Mouse (Mus musculus): ENCODE measurements around the gene Asnsd1. TPM values are rescaled to one million over a fixed set of nuclear protein-coding genes. Genes with fewer than 3 reads are reported as not detected.
"Not testable (repeated sequence)": the region's sequence is repeated elsewhere in the genome, so short reads cannot be mapped to it uniquely, and the experiment has no call there.

Gene Asnsd1
- 64.1 and 66.0 TPM in 2 replicates for polyA plus RNA-seq (2015; fragmentation: Nextera tagmentation; extraction: Ambion mirVana)

DNA sequence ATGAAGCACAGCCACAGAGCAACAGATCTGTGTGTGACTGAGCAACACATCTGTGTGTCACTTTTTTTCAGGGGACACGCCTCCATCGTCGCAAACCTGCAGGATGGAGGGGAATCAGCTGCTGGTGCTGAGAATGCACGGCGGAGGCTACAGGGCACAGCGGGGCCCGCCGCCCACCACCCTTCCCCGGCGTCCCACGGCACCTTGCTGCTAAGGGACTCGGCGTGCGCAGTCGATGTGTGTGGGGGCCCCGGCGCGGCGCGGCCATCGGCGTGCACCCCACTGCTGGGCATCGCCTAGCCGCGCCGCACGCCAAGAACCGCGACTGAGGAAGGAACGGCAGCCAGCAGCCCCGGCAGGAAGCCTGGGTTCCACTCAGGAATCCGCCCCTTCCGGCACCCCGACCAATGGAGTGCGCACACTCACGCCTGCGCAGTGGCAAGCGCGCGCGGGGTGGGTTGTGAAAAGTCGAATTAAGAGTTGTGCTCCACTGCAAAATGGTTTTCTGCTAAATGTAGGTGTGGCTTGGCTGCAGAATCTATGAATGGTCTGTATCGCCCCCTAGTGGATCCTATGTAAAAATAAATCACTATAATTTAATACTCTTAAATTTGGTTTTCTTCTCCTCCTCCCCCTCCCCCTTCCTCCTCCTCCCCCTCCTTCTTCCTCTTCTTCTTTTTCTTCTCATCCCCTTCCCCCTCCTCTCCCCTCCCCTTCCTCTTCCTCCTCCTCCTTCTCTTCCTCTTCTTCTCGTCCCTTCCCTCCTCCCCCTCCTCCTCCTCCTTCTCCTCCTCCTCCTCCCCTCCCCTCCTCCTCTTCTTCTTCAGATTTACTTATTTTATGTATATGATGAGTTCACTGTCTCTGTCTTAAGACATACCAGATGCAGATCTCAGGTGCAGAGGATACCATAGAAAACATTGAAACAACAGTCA lies at the start of gene Asnsd1, which contains the start of the genes Asdurf and Gm28551:
Asnsd1 (minus strand) TSS at position 426 of the 935 bp plus-strand sequence.
Asdurf (minus strand) TSS at position 293 of the 935 bp plus-strand sequence.
Gm28551 (minus strand) TSS at position 341 of the 935 bp plus-strand sequence.
- Histone ChIP-seq H3K27me3 (ENCODE audit: insufficient read depth, low read length) (no peaks in the 10 kb centered on the region), H3K27ac (ENCODE audit: low read length) (peak within 1 kb of the TSS; percentile 83), H3K9me3 (ENCODE audit: low read length) (no peaks in the 10 kb centered on the region), H3K9ac (replicated peaks; ENCODE audit: low read length) (peak within 1 kb of the TSS; percentile 94), H3K4me2 (replicated peaks; ENCODE audit: low read depth, low read length) (peak within 1 kb of the TSS; percentile 57), H3K36me3 (ENCODE audit: insufficient read depth, low read length) (peaks cover 8% of the 10 kb centered on the region), H3K4me3 (ENCODE audit: low read length) (peak within 1 kb of the TSS; percentile 90), H3K4me1 (ENCODE audit: insufficient read depth, low read length) (peaks cover 6% of the 10 kb centered on the region)
- WGBS = under 1% methylated on average over 43 of the region's 44 CpGs
- peak; percentile 100 for ATAC-seq (ENCODE audit: low FRiP score, low TSS enrichment)

DNA sequence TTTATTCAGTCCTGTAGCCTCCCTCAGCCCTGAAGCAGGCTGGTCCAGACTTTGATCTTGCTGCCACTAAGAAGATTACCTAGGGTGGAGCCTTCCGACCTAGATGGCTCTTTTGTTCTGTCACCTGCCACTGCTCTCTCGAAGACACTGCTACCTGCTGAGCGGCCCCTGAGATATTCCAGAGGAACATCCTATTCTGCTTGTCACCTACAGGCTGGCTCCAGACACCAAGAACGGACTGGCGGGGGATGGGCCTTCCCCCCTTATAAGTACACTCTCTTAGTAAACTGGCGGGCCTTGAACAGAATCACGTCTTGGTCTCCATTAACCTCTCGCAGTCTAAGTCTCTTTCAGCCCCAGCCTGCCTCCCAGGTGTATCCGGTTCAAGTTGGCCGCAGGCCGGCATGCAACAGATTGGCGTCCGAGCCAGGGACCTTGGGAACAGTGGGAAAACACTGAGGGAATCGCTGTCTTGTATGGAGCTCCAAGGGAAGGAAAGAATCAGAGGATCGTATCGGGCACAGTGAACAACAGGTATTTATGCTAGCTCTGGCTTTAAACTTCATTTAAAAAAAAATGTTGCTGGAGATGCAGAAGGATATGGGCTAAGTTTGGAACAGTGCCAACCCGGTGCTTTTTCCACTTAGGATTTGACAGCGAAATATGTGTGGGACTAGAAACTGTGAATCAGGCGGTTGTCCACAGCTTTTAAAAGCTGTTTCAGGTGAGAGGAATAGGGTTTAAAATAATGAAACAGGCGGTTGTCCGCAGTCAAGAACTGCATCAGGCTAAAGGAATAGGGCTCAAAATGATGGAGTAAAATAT lies 41.6 kb upstream of the Asnsd1 start:
- ATAC-seq (ENCODE audit: low FRiP score, low TSS enrichment); H3K36me3 ChIP-seq (ENCODE audit: insufficient read depth, low read length); H3K9me3 ChIP-seq (ENCODE audit: low read length); H3K27ac ChIP-seq (ENCODE audit: low read length); H3K9ac ChIP-seq (replicated peaks; ENCODE audit: low read length); H3K4me3 ChIP-seq (ENCODE audit: low read length); H3K27me3 ChIP-seq (ENCODE audit: insufficient read depth, low read length); H3K4me1 ChIP-seq (ENCODE audit: insufficient read depth, low read length): not testable (repeated sequence)
- H3K4me2 ChIP-seq (replicated peaks; ENCODE audit: low read depth, low read length) = peak overlapping the region; percentile 34
- 30% methylated on average over 21 of the region's 21 CpGs for WGBS

DNA sequence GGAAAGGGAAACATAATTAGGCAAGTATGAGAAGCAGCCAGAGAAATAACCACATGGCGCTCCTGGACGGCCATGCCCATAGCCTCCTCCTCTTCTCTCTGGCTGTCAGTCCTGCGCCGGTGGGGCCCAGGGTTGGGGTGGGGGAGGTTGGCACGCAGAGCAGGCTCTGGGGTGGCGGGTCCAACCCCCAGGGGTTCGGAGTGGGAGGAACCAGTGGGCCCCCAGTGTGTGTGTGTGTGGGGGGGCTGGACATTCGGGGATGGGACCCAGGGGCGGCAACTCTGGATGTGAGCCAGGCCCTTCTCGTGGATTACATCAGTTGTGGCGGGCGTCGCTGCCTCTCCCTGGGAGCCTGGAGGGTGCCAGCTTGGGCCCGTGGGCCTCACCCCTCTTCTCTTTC lies 36.2 kb upstream of the Asnsd1 start:
- no peaks in the 10 kb centered on the region for H3K36me3 ChIP-seq (ENCODE audit: insufficient read depth, low read length)
- no peak for ATAC-seq (ENCODE audit: low FRiP score, low TSS enrichment)
- H3K4me1 ChIP-seq (ENCODE audit: insufficient read depth, low read length) = no peaks in the 10 kb centered on the region
- H3K9me3 ChIP-seq (ENCODE audit: low read length) = peaks cover 7% of the 10 kb centered on the region; the same call in 1 of the 2 replicates
- H3K27me3 ChIP-seq (ENCODE audit: insufficient read depth, low read length) = no peaks in the 10 kb centered on the region
- H3K9ac ChIP-seq (replicated peaks; ENCODE audit: low read length) = no peak overlapping the region
- no peak overlapping the region for H3K4me2 ChIP-seq (replicated peaks; ENCODE audit: low read depth, low read length)
- H3K4me3 ChIP-seq (ENCODE audit: low read length) = no peak overlapping the region
- WGBS = 98% methylated on average over 13 of the region's 14 CpGs
- no peak overlapping the region for H3K27ac ChIP-seq (ENCODE audit: low read length)

DNA sequence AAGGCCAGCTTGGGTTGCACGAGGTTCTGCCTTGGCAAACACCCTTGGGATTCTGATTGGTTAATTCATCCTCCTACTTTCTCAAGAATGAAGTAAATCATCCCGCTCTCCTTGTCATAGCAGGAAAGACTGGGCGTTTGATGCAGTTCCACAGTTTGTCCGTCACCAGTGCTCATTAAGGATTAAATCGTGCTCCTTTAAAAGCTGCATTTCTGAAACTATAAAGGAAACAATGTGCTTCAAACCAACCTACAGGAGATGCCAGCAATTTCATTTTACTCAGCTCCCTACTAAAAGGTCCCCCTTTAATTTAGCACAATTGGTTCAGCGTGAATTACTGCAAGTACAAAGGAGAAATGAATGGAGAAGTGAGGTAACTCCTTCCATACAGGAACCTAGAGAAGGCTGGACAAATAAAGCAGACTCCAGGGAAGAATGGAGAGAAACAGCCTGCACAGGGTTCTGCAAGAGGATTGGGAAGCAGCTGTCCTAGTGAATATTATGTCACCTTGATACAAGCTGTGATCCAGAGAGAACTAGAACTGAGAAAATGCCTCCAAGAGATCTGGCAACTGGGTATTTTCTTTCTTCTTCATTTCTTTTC lies 31.6 kb upstream of the Asnsd1 start:
- H3K27ac ChIP-seq (ENCODE audit: low read length) = no peak overlapping the region
- H3K36me3 ChIP-seq (ENCODE audit: insufficient read depth, low read length) = no peaks in the 10 kb centered on the region
- H3K9me3 ChIP-seq (ENCODE audit: low read length) = peaks cover 2% of the 10 kb centered on the region; the same call in 1 of the 2 replicates
- H3K9ac ChIP-seq (replicated peaks; ENCODE audit: low read length) = no peak overlapping the region
- WGBS = 72% methylated on average over 6 of the region's 6 CpGs
- H3K4me2 ChIP-seq (replicated peaks; ENCODE audit: low read depth, low read length) = no peak overlapping the region
- ATAC-seq (ENCODE audit: low FRiP score, low TSS enrichment) = no peak
- H3K4me1 ChIP-seq (ENCODE audit: insufficient read depth, low read length) = no peaks in the 10 kb centered on the region
- no peaks in the 10 kb centered on the region for H3K27me3 ChIP-seq (ENCODE audit: insufficient read depth, low read length)
- H3K4me3 ChIP-seq (ENCODE audit: low read length) = no peak overlapping the region

DNA sequence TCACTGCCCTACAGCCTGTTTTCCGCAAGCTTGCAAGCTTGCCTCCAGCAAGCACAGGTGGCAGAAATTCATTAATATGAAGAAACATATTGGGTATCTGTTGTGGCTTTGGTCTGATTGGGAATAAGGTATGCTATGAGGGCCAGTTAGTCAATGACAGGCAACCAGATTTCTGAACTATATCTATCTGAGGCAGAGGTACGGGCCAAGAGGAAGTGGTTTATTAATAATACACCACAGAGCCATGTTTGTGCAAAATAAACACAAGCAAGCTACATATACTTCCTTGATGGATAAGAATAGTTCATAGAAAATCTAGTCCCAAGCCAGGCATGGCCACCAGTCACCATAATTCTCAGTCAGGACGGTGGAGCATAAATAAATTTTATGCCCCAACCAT lies 25.2 kb upstream of the Asnsd1 start:
- no peak for ATAC-seq (ENCODE audit: low FRiP score, low TSS enrichment)
- no peaks in the 10 kb centered on the region for H3K36me3 ChIP-seq (ENCODE audit: insufficient read depth, low read length)
- H3K4me3 ChIP-seq (ENCODE audit: low read length) = no peak overlapping the region
- H3K27ac ChIP-seq (ENCODE audit: low read length) = no peak overlapping the region
- WGBS = 66% methylated on average over 3 of the region's 3 CpGs
- H3K9ac ChIP-seq (replicated peaks; ENCODE audit: low read length) = no peak overlapping the region
- no peak overlapping the region for H3K4me2 ChIP-seq (replicated peaks; ENCODE audit: low read depth, low read length)
- no peaks in the 10 kb centered on the region for H3K9me3 ChIP-seq (ENCODE audit: low read length)
- H3K27me3 ChIP-seq (ENCODE audit: insufficient read depth, low read length) = no peaks in the 10 kb centered on the region
- H3K4me1 ChIP-seq (ENCODE audit: insufficient read depth, low read length) = no peaks in the 10 kb centered on the region

DNA sequence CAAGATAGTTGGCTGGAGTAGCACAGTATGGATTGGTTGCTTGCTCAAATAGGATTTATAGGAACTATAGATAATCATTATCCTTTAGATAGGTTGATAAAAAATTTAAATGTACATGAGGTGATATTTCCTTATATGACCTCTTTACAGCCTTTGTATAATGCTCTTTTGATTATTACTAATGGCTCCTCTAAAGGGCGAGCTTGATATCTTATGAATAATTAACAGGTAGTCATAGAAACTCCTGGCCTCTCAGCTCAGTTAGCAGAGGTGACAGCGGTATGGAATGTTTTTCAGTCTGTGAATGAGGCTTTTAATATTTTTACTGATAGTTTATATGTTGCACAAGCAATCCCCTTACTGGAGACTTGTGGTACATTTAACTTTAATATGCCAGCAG lies 23.4 kb upstream of the Asnsd1 start:
- ATAC-seq (ENCODE audit: low FRiP score, low TSS enrichment); H3K9me3 ChIP-seq (ENCODE audit: low read length); H3K4me2 ChIP-seq (replicated peaks; ENCODE audit: low read depth, low read length); H3K36me3 ChIP-seq (ENCODE audit: insufficient read depth, low read length); H3K4me1 ChIP-seq (ENCODE audit: insufficient read depth, low read length); H3K27me3 ChIP-seq (ENCODE audit: insufficient read depth, low read length); H3K4me3 ChIP-seq (ENCODE audit: low read length); H3K9ac ChIP-seq (replicated peaks; ENCODE audit: low read length); H3K27ac ChIP-seq (ENCODE audit: low read length): not testable (repeated sequence)
- 85% methylated on average over 2 of the region's 2 CpGs for WGBS

DNA sequence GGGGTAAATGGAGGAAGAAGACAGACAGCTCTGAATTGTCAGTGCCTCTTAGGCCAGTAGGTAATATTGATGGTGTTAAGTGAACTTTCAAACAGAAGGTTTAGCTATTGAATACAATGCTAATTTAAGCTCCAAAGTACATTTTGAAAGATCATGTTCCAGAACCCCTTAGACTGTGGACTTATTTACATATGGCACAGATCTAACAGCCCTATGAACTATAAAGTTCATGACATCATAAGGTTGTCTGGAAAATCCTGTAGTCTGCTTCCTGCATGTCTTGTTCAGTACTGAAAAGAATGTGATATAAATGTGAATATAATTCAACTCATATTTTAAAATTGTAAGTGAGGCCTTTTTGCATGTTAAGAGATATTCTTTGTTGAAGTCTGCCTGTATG lies 6.4 kb upstream of the Asnsd1 start:
- no peak for ATAC-seq (ENCODE audit: low FRiP score, low TSS enrichment)
- Histone ChIP-seq H3K4me3 (ENCODE audit: low read length) (no peak overlapping the region), H3K36me3 (ENCODE audit: insufficient read depth, low read length) (no peaks in the 10 kb centered on the region), H3K27me3 (ENCODE audit: insufficient read depth, low read length) (no peaks in the 10 kb centered on the region), H3K4me2 (replicated peaks; ENCODE audit: low read depth, low read length) (no peak overlapping the region), H3K4me1 (ENCODE audit: insufficient read depth, low read length) (no peaks in the 10 kb centered on the region), H3K27ac (ENCODE audit: low read length) (no peak overlapping the region), H3K9me3 (ENCODE audit: low read length) (no peaks in the 10 kb centered on the region), H3K9ac (replicated peaks; ENCODE audit: low read length) (no peak overlapping the region)

DNA sequence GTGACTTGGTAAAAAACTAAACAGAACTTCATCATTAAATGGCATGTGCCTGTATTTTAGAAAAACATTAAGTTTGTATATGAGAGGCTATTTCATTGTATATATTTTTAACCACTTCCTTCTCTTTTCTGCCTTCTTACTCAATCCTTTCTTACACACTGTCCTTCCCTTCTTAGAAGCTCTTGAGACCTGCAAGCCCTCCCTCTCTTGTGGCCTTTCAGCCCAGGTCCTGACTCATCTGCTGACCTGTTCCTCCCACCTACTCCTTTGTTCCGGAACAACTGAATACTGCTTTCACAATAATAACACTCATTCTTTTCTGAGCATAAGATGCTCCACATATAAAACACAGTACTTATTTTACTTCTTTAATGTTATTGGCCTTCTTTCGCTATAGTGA lies 11.5 kb downstream of the Asnsd1 start:
- Histone ChIP-seq H3K4me1 (ENCODE audit: insufficient read depth, low read length) (no peaks in the 10 kb centered on the region), H3K36me3 (ENCODE audit: insufficient read depth, low read length) (peaks cover 39% of the 10 kb centered on the region), H3K9me3 (ENCODE audit: low read length) (peaks cover 20% of the 10 kb centered on the region), H3K4me2 (replicated peaks; ENCODE audit: low read depth, low read length) (no peak overlapping the region), H3K27me3 (ENCODE audit: insufficient read depth, low read length) (no peaks in the 10 kb centered on the region), H3K27ac (ENCODE audit: low read length) (no peak overlapping the region), H3K4me3 (ENCODE audit: low read length) (no peak overlapping the region), H3K9ac (replicated peaks; ENCODE audit: low read length) (no peak overlapping the region)
- ATAC-seq (ENCODE audit: low FRiP score, low TSS enrichment) = no peak
- 96% methylated on average over 2 of the region's 2 CpGs for WGBS

DNA sequence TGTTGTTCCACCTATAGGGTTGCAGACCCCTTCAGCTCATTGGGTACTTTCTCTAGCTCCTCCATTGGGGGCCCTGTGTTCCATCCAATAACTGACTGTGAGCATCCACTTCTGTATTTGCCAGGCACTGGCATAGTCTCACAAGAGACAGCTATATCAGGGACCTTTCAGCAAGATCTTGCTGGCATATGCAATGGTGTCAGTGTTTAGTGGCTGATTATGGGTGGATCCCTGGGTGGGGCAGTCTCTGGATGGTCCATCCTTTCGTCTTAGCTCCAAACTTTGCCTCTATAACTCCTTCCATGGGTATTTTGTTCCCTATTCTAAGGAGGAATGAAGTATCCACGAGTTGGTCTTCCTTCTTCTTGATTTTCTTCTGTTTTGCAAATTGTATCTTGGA lies 15.1 kb downstream of the Asnsd1 start:
- not testable (repeated sequence) for H3K4me3 ChIP-seq (ENCODE audit: low read length); H3K4me1 ChIP-seq (ENCODE audit: insufficient read depth, low read length); H3K4me2 ChIP-seq (replicated peaks; ENCODE audit: low read depth, low read length); H3K9ac ChIP-seq (replicated peaks; ENCODE audit: low read length); H3K27me3 ChIP-seq (ENCODE audit: insufficient read depth, low read length); ATAC-seq (ENCODE audit: low FRiP score, low TSS enrichment); H3K27ac ChIP-seq (ENCODE audit: low read length)
- 73% methylated on average over 2 of the region's 2 CpGs for WGBS
- Histone ChIP-seq H3K36me3 (ENCODE audit: insufficient read depth, low read length) (peaks cover 14% of the 10 kb centered on the region), H3K9me3 (ENCODE audit: low read length) (peaks cover 12% of the 10 kb centered on the region)

Data from kidney, embryonic 16.5 days (tissue).